Mouse (Mus musculus): ENCODE data around the gene Vwa8. TPM values are rescaled to one million over a fixed set of nuclear protein-coding genes. Genes with fewer than 3 reads are reported as not detected.

The Vwa8 gene
- polyA plus RNA-seq (2015; fragmentation: Nextera tagmentation; extraction: Ambion mirVana), result 13.2 and 13.5 TPM in 2 replicates

DNA sequence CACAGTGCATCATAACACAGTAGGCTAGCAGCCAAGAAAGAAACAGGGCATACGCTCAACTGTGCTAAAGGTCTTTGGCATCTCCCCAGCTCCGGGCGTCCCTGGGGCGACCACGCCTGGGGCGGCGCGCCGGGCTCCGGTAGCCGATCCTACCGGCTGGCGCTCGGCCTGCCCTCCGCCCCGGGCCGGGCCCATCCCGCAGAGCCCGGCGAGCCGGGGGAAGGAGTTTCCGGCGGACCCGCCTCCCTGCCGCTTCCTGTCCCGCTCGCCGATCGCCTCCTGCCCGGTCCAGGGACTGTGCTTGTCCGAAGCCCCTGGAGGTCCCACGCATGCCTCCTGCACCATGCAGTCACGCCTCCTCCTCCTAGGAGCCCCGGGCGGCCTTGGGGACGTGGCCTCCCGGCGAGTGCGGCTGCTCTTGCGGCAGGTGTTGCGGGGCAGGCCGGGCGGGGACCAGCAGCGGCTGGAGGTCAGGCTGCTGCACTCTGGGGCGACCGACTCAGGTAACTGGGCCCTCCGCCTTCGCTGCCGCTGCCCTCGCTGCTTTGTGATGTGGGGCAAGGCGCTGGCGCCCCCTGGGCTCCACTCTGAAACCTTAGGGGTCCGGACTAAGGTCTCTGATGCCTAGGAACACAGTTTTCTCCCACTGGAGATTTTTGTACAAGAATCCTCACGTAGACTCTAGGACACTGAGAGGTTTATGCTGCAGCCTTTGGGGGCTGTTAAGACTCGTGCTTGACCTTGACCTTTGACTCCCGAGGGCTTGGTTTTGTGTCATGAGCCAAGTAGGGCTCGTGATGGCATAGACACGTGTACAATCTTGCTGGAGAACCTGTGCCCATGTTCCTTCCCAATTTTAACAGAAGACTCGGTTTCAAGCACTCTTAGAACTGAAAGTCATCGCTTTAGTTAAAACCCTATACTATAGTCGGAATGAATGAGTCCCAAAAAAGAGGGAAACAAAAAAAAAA, at the start of gene Vwa8:
Gene Vwa8 (plus strand): TSS at position 112 of the 971 bp plus-strand sequence.
- Histone ChIP-seq H3K4me3 (replicated peaks; ENCODE audit: low read length) (peak within 1 kb of the TSS; percentile 95), H3K36me3 (ENCODE audit: control insufficient read depth, insufficient read depth, low read length) (no peaks in the 10 kb centered on the region), H3K9me3 (replicated peaks; ENCODE audit: control insufficient read depth, low read length) (no peaks in the 10 kb centered on the region), H3K4me1 (ENCODE audit: control insufficient read depth, insufficient read depth, low read length) (peaks cover 18% of the 10 kb centered on the region), H3K27me3 (ENCODE audit: control insufficient read depth, insufficient read depth, low read length) (no peaks in the 10 kb centered on the region), H3K9ac (ENCODE audit: low read length) (peak within 1 kb of the TSS; percentile 96), H3K4me2 (ENCODE audit: low read depth, low read length) (peak within 1 kb of the TSS; percentile 81), H3K27ac (ENCODE audit: low read length) (peak within 1 kb of the TSS; percentile 88)
- peak; percentile 93 for ATAC-seq (ENCODE audit: insufficient read depth, low FRiP score)
- 1% methylated on average over 61 of the region's 61 CpGs for WGBS

DNA sequence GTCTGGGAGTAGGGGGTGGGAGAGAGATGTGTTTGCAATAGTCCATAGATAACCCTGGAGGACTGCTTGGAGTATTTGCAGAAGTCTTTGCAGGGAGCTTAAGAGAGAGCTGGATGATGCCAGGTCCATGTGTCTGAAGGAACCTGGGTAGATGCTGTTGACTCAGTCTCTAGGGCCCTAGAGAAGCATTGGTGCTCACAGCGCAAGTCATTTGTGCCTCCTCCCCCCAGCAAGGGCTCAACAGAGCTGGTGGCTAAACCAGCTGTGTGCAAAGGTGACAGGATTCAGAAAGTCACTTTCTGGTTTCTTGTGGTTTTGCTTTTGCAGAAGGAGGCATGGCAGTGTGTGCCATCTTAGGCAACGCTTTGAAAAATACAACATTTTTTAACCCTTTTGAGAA, 46.5 kb upstream of the Vwa8 start:
- Histone ChIP-seq H3K27ac (ENCODE audit: low read length) (no peak overlapping the region), H3K4me2 (ENCODE audit: low read depth, low read length) (no peak overlapping the region), H3K4me1 (ENCODE audit: control insufficient read depth, insufficient read depth, low read length) (no peaks in the 10 kb centered on the region), H3K27me3 (ENCODE audit: control insufficient read depth, insufficient read depth, low read length) (no peaks in the 10 kb centered on the region), H3K9ac (ENCODE audit: low read length) (no peak overlapping the region), H3K9me3 (replicated peaks; ENCODE audit: control insufficient read depth, low read length) (no peaks in the 10 kb centered on the region), H3K36me3 (ENCODE audit: control insufficient read depth, insufficient read depth, low read length) (no peaks in the 10 kb centered on the region), H3K4me3 (replicated peaks; ENCODE audit: low read length) (no peak overlapping the region)
- no peak for ATAC-seq (ENCODE audit: insufficient read depth, low FRiP score)
- 92% methylated on average over 2 of the region's 2 CpGs for WGBS

DNA sequence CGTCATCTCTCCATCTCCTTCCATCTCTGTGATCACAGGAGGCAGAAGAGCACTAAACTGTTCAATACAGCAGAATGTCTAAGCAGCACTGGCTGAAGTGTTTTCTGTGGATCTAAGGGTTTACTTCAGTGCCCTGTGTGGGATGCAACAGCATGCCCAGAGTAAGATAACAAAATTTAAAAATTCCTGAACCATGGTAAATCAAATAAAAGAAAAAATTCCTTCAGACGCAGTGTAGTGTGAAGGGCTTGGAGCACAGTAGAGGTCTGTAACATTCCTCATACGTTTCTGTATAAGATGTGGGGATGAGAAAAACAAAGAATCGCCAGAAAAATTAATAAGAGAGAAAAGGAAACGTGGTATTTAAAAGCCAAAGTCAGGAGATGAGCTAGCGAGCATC, 44.9 kb upstream of the Vwa8 start:
- Histone ChIP-seq H3K4me3 (replicated peaks; ENCODE audit: low read length) (no peak overlapping the region), H3K9me3 (replicated peaks; ENCODE audit: control insufficient read depth, low read length) (no peaks in the 10 kb centered on the region), H3K36me3 (ENCODE audit: control insufficient read depth, insufficient read depth, low read length) (no peaks in the 10 kb centered on the region), H3K27ac (ENCODE audit: low read length) (no peak overlapping the region), H3K9ac (ENCODE audit: low read length) (no peak overlapping the region), H3K4me2 (ENCODE audit: low read depth, low read length) (no peak overlapping the region), H3K27me3 (ENCODE audit: control insufficient read depth, insufficient read depth, low read length) (no peaks in the 10 kb centered on the region), H3K4me1 (ENCODE audit: control insufficient read depth, insufficient read depth, low read length) (no peaks in the 10 kb centered on the region)
- no peak for ATAC-seq (ENCODE audit: insufficient read depth, low FRiP score)
- 70% methylated on average over 6 of the region's 6 CpGs for WGBS

DNA sequence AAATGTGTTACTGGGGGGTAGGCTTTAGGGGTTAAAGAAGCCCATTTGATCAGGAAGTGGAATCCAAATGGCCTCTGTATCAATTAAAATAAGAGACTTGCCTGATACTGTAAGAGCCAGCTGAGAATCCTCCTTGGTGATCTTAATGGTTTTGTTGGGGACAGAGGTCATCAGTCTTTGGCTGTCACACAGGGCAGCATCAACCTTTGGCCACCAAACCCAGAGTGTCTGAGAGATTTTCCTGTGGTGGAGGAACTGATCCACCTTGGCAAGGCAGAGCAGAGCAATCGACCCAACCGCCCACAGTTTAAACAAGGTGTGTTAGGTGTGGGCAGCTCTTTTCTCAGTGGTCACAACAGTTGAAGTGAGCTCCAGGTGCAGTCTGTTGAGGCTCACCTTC, 36.0 kb upstream of the Vwa8 start:
- H3K9ac ChIP-seq (ENCODE audit: low read length), result no peak overlapping the region
- no peaks in the 10 kb centered on the region for H3K4me1 ChIP-seq (ENCODE audit: control insufficient read depth, insufficient read depth, low read length)
- H3K27me3 ChIP-seq (ENCODE audit: control insufficient read depth, insufficient read depth, low read length), result no peaks in the 10 kb centered on the region
- H3K36me3 ChIP-seq (ENCODE audit: control insufficient read depth, insufficient read depth, low read length), result no peaks in the 10 kb centered on the region
- H3K27ac ChIP-seq (ENCODE audit: low read length), result no peak overlapping the region
- no peak for ATAC-seq (ENCODE audit: insufficient read depth, low FRiP score)
- H3K4me3 ChIP-seq (replicated peaks; ENCODE audit: low read length), result no peak overlapping the region
- 0 out of 2 replicates have a peak, but pooled peaks cover 4% of the 10 kb centered on the region for H3K9me3 ChIP-seq (replicated peaks; ENCODE audit: control insufficient read depth, low read length)
- 60% methylated on average over 2 of the region's 2 CpGs for WGBS
- H3K4me2 ChIP-seq (ENCODE audit: low read depth, low read length), result no peak overlapping the region

DNA sequence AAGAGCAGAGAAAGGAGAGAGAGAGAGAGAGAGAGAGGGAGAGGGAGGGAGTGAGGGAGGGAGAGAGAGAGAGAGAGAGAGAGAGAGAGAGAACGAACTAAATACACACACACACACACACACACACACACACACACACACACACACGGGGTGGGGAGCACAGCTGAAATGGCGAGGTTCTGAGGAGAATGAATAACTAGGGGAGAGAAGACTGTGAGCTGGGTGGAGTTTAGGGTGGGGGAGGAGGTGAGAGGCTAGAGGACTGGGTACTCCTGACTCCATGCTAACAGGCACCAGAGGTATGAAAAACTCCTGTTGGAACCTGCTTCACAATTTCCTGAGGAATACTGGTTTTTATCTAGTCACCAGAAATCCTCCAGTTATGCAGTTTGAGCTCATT, 32.4 kb upstream of the Vwa8 start:
- peak; percentile 40; the same call in 1 of the 2 replicates for ATAC-seq (ENCODE audit: insufficient read depth, low FRiP score)

DNA sequence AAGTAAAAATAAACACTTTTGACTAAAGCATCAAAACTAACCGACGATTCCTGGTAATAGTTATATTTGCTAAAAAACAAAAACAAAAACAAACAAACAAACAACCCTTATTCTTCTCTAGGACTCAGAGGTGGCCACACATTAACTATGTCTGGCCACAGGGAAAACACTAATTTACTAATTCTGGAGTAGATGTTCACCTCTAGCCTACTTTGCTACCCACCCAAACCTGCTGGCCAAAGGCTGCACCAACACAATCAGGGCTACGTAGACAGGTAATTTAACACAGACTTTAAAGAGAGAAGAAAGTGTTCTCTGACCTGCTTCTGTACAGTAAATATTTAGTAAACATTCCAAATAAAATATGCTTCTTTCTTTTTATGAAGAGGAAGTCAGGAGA, 31.2 kb upstream of the Vwa8 start:
- Histone ChIP-seq H3K9me3 (replicated peaks; ENCODE audit: control insufficient read depth, low read length) (no peaks in the 10 kb centered on the region), H3K27me3 (ENCODE audit: control insufficient read depth, insufficient read depth, low read length) (no peaks in the 10 kb centered on the region), H3K4me1 (ENCODE audit: control insufficient read depth, insufficient read depth, low read length) (no peaks in the 10 kb centered on the region), H3K4me2 (ENCODE audit: low read depth, low read length) (no peak overlapping the region), H3K9ac (ENCODE audit: low read length) (no peak overlapping the region), H3K36me3 (ENCODE audit: control insufficient read depth, insufficient read depth, low read length) (no peaks in the 10 kb centered on the region), H3K27ac (ENCODE audit: low read length) (no peak overlapping the region), H3K4me3 (replicated peaks; ENCODE audit: low read length) (no peak overlapping the region)
- no peak for ATAC-seq (ENCODE audit: insufficient read depth, low FRiP score)
- WGBS, result 87% methylated on average over 3 of the region's 3 CpGs

More for the DNA sequence above, 32.4 kb upstream of the Vwa8 start:
- Histone ChIP-seq H3K4me1 (ENCODE audit: control insufficient read depth, insufficient read depth, low read length) (no peaks in the 10 kb centered on the region), H3K9ac (ENCODE audit: low read length) (no peak overlapping the region), H3K9me3 (replicated peaks; ENCODE audit: control insufficient read depth, low read length) (no peaks in the 10 kb centered on the region), H3K27me3 (ENCODE audit: control insufficient read depth, insufficient read depth, low read length) (no peaks in the 10 kb centered on the region), H3K27ac (ENCODE audit: low read length) (no peak overlapping the region), H3K36me3 (ENCODE audit: control insufficient read depth, insufficient read depth, low read length) (no peaks in the 10 kb centered on the region), H3K4me2 (ENCODE audit: low read depth, low read length) (no peak overlapping the region), H3K4me3 (replicated peaks; ENCODE audit: low read length) (no peak overlapping the region)
- 14% methylated on average over 3 of the region's 3 CpGs for WGBS

DNA sequence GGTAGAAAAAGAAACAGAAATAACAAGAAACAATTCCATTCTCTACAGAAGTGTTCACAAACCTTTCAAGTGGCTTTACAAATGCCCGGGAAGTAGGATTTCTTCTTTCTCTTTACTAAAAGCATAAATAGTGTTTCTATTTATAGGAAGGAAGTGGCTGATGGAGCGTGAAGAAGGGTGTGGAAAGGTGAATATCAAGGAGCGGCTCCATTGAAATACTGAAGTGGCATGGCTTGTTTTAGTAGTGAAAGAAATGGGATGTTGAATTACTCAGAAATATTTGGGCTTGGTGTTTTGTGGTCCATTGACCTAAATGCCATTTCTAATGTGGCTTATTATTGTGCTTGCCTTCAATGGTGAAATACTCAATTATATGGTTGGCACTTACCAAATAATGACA, 30.4 kb upstream of the Vwa8 start:
- no peak overlapping the region for H3K9ac ChIP-seq (ENCODE audit: low read length)
- H3K4me3 ChIP-seq (replicated peaks; ENCODE audit: low read length), result no peak overlapping the region
- no peak for ATAC-seq (ENCODE audit: insufficient read depth, low FRiP score)
- no peaks in the 10 kb centered on the region for H3K9me3 ChIP-seq (replicated peaks; ENCODE audit: control insufficient read depth, low read length)
- WGBS, result 62% methylated on average over 3 of the region's 3 CpGs
- H3K27ac ChIP-seq (ENCODE audit: low read length), result no peak overlapping the region
- no peaks in the 10 kb centered on the region for H3K36me3 ChIP-seq (ENCODE audit: control insufficient read depth, insufficient read depth, low read length)
- H3K27me3 ChIP-seq (ENCODE audit: control insufficient read depth, insufficient read depth, low read length), result no peaks in the 10 kb centered on the region
- no peak overlapping the region for H3K4me2 ChIP-seq (ENCODE audit: low read depth, low read length)
- H3K4me1 ChIP-seq (ENCODE audit: control insufficient read depth, insufficient read depth, low read length), result no peaks in the 10 kb centered on the region

DNA sequence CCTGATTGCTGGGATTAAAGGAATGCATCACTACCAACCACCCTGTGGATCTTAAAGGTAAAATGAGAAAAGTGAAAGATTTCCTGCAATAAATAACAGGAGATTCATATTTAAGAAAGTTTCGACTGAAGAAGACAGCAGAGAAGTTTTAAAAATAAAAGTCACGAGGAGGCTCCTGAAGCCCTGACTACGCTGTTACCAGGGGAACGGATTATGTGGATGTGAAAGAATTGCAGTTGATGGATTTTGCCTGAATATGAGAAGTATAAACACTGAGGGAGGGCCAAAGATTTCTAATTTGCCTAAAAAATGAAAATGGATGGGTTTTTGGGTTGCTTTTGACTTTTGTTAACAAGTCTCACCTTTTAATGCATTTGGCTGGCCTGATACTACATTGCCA, 24.8 kb upstream of the Vwa8 start:
- no peak overlapping the region for H3K4me2 ChIP-seq (ENCODE audit: low read depth, low read length)
- no peaks in the 10 kb centered on the region for H3K4me1 ChIP-seq (ENCODE audit: control insufficient read depth, insufficient read depth, low read length)
- ATAC-seq (ENCODE audit: insufficient read depth, low FRiP score), result no peak
- no peak overlapping the region for H3K4me3 ChIP-seq (replicated peaks; ENCODE audit: low read length)
- 67% methylated on average over 4 of the region's 4 CpGs for WGBS
- H3K36me3 ChIP-seq (ENCODE audit: control insufficient read depth, insufficient read depth, low read length), result no peaks in the 10 kb centered on the region
- no peaks in the 10 kb centered on the region for H3K9me3 ChIP-seq (replicated peaks; ENCODE audit: control insufficient read depth, low read length)
- H3K9ac ChIP-seq (ENCODE audit: low read length), result no peak overlapping the region
- H3K27ac ChIP-seq (ENCODE audit: low read length), result no peak overlapping the region
- H3K27me3 ChIP-seq (ENCODE audit: control insufficient read depth, insufficient read depth, low read length), result no peaks in the 10 kb centered on the region

DNA sequence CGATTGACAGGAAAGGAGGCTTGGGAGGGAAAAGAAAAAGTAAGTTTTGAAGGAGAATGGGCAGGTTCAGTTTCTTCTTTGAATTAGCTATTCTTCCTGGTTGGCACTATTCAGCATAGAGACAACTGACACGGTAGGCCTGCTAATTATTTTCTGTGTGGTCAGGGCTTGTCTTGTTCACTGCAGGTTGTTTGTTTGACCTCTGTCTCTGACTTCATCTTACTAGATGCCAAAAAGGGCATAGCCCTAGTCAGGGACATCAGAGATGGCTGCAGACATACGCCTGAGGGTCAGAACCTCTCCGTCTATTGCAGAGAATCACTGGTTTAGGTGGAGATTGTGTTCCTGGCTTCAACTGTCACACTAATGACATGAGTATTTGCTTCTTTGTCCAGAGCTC, 24.3 kb upstream of the Vwa8 start:
- Histone ChIP-seq H3K4me3 (replicated peaks; ENCODE audit: low read length) (no peak overlapping the region), H3K27me3 (ENCODE audit: control insufficient read depth, insufficient read depth, low read length) (no peaks in the 10 kb centered on the region), H3K4me2 (ENCODE audit: low read depth, low read length) (no peak overlapping the region), H3K9ac (ENCODE audit: low read length) (no peak overlapping the region), H3K27ac (ENCODE audit: low read length) (no peak overlapping the region), H3K9me3 (replicated peaks; ENCODE audit: control insufficient read depth, low read length) (no peaks in the 10 kb centered on the region), H3K36me3 (ENCODE audit: control insufficient read depth, insufficient read depth, low read length) (no peaks in the 10 kb centered on the region), H3K4me1 (ENCODE audit: control insufficient read depth, insufficient read depth, low read length) (no peaks in the 10 kb centered on the region)
- ATAC-seq (ENCODE audit: insufficient read depth, low FRiP score), result no peak
- 69% methylated on average over 4 of the region's 4 CpGs for WGBS
